Mouse (Mus musculus): ENCODE measurements around the gene Pacs1.
A peak's percentile ranks its signal among the peaks of the same experiment; 100 is the strongest.

Pacs1 gene

DNA sequence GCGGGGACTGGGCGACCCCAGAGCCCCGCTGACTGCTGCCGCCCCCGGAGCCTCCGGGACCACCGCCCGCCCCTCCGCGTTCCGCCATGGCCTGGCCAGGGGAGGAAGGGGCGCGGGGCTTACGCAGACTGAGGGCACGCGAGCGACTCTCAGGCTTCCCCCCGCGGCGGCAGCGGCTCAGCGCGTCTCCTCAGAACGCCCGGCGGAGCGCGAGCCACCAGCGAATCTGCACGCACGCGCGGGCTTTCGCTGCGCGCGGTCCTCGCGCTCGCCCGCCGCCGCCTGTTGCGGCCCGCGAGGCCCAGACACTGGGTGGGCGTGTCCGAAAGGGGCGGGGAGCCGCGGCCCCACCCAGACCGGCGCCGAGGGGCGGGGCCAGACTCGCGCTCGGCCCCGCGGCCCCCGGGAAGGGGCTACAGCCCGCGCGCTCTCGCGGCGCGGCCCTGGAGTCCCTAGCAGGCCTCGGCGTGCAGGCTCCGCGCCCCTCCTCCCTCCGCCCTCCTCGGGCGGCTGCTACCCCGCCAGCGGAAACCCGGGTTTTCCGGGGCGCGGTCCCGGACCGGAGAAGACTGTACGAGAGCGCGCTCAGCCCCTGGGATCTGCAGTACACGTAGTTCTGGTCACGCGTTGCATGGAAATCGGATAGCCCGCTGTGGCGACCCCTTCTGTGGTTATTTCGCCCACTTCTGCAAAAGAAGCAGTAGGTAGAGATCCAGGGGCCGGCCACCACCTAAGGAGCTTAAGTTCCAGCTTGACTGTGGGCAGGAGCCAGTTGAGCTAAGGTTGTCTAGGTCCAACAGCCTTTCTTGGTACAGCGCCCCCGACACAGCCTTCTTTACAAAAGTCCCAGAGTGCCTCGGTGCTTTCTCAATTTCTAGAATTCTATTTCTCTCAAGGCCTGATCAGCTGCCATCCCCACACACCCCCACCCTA, at the start of gene Pacs1:
Gene Pacs1 (minus strand): TSS at position 319 of the 933 bp plus-strand sequence.
- DNase-seq (ENCODE audit: low spot score) = peak; percentile 32

GRCm38 (mm10) chr19:5313189-5313588, 40.3 kb upstream of the Pacs1 start:
- DNase-seq (ENCODE audit: low spot score) = no peak

GRCm38 (mm10) chr19:5309025-5309424, 36.1 kb upstream of the Pacs1 start:
- DNase-seq (ENCODE audit: low spot score) = no peak

DNA sequence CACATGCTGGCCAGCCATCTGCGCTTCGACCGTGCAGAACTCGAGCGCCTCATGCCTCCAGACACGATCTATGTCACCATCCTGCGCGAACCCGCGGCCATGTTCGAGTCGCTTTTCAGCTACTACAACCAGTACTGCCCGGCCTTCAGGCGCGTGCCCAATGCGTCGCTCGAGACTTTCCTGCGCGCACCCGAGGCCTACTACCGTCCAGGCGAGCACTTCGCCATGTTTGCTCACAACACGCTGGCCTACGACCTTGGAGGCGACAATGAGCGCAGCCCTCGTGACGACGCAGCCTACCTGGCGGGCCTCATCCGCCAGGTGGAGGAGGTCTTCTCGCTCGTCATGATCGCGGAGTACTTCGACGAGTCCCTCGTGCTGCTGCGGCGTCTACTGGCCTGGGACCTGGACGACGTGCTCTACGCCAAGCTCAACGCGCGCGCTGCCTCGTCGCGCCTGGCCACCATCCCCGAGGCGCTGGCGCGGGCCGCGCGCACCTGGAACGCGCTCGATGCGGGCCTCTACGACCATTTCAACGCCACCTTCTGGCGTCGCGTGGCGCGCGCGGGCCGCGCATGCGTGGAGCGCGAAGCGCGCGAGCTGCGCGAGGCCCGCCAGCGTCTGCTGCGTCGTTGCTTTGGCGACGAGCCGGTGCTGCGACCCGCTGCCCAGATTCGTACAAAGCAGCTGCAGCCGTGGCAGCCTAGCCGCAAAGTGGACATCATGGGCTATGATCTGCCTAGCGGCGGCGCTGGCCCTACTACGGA, 34.2 kb upstream of the Pacs1 start:
- no peak for DNase-seq (ENCODE audit: low spot score)

GRCm38 (mm10) chr19:5306279-5306678, 33.4 kb upstream of the Pacs1 start:
- no peak for DNase-seq (ENCODE audit: low spot score)

- no peak for DNase-seq (ENCODE audit: low spot score)
Measured at GRCm38 (mm10) chr19:5302455-5302854, 29.5 kb upstream of the Pacs1 start.

- DNase-seq (ENCODE audit: low spot score) = no peak
Measured at GRCm38 (mm10) chr19:5300588-5300987, 27.7 kb upstream of the Pacs1 start.

DNA sequence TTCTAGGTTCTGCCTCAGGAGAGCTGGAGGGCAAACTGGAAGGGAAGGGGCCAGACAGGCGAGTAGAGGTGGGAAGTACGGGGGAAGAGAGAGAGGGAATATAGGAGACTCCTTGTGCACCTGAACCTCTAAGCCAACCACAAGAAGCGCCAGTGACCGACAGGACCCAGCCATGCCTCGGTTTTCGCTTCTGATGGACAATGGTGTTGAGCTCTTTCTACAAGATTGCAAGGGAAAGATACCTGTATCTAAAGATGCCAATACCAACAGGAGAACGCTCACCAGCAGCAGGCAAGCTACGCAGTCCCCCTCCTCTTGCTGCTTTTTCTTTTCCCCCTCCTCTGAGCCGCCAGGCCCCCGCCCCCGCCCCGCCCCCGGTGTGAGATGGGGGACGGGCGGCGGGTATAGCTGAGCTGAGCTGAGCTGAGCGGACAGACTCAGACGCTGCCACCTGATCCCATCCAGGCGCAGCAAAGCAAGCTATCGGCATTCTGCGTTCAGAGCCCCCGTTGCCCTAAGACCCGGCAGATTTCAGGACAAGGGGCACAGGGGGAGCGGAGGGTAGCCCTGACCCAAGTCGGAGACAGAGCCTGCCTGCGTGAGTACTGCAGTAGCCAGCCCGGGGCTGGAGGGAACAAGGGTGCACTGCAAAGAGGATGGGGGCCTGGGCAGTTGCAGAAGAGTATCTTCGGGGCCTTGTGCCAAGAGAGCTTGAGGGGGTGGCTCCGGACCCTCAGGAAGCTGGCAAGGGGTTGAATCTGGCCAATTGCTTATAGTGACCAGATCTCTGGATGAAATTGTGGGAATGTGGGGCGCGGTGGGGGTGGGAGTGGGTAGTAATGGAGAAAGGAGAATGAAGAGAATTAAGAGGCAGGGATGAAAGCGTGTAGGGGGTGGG, 25.2 kb upstream of the Pacs1 start, which contains the start of gene Gal3st3:
Gene Gal3st3 (plus strand): TSS at position 429 of the 898 bp plus-strand sequence.
- DNase-seq (ENCODE audit: low spot score) = no peak

DNA sequence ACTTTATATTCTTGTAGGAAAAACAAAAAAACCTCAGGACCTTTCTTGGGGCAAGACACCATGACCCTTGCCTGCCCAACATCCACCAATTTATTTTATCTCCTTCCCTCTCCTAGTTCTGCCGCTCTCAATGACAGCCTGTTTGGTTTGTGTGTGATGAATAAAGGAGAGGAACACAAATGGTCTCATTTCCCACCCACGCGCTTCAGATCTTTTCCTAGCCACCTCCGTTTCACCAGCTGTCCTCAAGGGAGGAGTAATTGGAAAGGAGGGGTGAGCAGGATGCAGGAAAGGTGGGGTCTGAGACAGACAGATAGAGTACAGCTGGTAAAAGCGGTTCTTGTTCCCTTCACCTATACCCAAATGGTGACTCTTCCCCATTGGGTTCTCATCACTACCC, 23.7 kb upstream of the Pacs1 start:
- DNase-seq (ENCODE audit: low spot score) = no peak

DNA sequence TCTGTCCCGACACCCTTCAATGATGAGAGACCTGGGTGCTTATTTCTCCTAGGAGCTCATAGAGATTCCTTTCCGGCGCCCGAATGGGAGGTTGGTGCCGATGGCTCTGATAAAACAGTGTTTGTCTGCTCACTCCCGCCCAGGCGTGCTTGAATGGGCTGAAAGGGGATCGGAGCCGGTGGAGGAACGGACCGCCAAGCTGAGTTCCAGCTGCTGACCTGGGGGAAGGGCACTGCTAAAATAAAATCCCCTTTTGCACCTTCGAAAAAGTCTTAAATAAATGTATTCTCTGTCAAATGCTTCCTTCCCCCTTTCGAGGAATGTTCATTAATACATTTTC, 22.8 kb upstream of the Pacs1 start:
- DNase-seq (ENCODE audit: low spot score) = no peak

- peak; percentile 93 for DNase-seq (ENCODE audit: low spot score)
Measured at GRCm38 (mm10) chr19:5294972-5295735, 22.2 kb upstream of the Pacs1 start, which contains the start of gene Sf3b2. TSS of gene Sf3b2 (minus strand) at chr19:5295455.

DNA sequence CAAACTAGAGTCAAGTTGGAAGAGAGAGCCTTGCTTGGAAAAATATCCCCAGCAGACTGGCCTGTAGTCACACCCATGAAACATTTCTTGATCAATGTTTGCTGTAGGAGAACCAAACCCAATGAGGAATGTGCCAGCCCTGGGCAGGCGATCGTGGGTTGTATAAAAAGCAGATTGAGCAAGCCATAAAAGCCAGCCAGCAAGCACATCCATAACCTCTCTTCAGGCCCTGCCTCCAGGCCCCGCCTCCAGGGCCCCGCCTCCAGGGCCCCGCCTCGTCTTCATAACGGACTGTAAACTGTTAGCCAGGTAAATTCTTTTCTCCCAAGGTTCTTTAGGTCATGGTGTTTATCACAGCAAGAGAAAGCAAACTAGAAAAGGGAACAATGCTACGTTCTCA, 5.5 kb upstream of the Pacs1 start:
- no peak for DNase-seq (ENCODE audit: low spot score)

GRCm38 (mm10) chr19:5277140-5277539, 4.2 kb upstream of the Pacs1 start:
- DNase-seq (ENCODE audit: low spot score) = no peak

- no peak for DNase-seq (ENCODE audit: low spot score)
Measured at GRCm38 (mm10) chr19:5276531-5276930, 3.6 kb upstream of the Pacs1 start.

- DNase-seq (ENCODE audit: low spot score) = no peak
Measured at GRCm38 (mm10) chr19:5275736-5276135, 2.8 kb upstream of the Pacs1 start.

DNA sequence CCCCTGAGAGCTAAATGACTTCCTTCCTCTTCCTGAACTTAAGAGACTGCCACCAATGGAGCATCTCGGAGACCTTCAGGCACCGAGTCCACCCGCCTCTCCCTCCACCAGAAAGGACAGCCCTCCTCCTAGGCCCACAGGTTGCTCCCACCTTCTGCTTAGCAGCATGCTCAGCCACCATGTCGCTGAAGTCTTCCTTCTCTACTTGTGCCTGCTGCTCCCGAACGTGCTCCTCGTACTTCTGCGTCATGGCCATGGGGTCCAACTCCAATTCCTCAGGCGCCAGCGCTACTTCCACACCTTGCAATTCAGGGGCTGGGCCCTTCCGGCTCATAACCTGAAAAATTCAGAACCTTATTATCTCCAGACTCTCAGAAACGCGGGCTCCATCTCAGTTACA, 1.7 kb upstream of the Pacs1 start:
- no peak for DNase-seq (ENCODE audit: low spot score)

DNA sequence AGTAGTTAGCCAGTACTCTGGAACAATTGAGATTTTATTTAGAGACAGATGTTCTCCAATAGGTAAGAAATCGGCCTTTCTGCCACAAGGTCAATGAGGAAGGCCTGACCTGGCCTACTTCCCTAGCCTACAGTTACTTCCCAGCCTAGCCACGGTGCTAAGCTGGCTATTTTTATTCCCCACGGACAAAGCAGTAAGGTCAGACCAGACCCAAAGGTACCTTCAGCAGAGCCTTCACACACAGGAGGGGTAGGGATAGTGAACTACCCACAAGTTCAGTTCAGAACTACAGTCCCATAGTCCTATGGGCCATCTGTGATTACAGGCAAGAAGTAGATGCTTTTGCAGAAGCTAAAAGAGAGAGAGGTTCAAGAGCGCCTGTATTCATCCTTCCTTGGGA, 997 bp upstream of the Pacs1 start:
- DNase-seq (ENCODE audit: low spot score) = no peak

- DNase-seq (ENCODE audit: low spot score) = no peak
Measured at GRCm38 (mm10) chr19:5272326-5272795, 558 bp downstream of the Pacs1 start.

- DNase-seq (ENCODE audit: low spot score) = no peak
Measured at GRCm38 (mm10) chr19:5271430-5271829, 1.5 kb downstream of the Pacs1 start.

- no peak for DNase-seq (ENCODE audit: low spot score)
Measured at GRCm38 (mm10) chr19:5269392-5269791, 3.5 kb downstream of the Pacs1 start.

DNA sequence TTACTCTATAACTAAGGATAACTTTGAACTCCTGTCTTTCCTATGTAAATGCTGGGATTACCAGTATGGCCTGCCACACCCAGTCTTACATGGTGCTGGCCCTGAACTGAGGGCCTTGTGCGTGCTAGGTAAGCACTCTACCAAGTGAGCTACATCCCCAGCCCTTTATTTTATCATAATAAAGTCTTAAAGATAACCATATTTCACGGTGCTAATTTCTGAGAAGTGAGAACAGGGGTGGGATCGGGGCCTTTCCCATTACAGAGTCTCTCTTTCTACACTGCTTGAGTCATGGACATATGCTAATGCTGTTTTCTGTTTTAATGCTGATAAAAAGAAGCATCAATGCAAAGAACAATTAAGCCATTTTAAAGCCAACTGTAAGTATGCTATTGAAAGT, 4.0 kb downstream of the Pacs1 start:
- DNase-seq (ENCODE audit: low spot score) = no peak

Measured in urinary bladder, postnatal 10 days (tissue).